Mouse (Mus musculus) ovary, postnatal 10 days (tissue): ENCODE data around the gene Lrfn2.

Experiments used
- DNase-seq: peaks from one replicate; pipeline ENCODE4 v3.0.0; 2022; ENCODE audit warnings: low spot score

The Lrfn2 gene

DNA sequence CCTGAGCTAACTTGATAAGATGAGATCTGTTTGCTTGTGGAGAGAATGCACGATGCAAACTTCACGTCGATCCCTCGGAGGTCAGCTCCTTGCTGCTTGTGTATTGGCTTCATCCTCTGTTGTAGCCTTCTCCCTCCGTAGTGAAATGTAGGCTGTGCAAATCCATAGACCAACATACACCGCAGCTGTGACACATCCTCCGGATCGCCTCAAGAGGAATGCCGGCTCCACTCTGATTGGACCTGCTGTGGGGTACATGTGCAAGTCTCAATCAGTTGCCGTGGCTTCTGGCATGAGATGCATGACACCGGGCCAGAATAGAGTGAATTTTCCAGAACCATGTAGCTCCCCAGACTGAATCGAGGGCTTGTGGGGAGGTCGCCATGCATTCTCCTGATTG is 36.1 kb downstream of the Lrfn2 start:
- DNase-seq, result no peak

DNA sequence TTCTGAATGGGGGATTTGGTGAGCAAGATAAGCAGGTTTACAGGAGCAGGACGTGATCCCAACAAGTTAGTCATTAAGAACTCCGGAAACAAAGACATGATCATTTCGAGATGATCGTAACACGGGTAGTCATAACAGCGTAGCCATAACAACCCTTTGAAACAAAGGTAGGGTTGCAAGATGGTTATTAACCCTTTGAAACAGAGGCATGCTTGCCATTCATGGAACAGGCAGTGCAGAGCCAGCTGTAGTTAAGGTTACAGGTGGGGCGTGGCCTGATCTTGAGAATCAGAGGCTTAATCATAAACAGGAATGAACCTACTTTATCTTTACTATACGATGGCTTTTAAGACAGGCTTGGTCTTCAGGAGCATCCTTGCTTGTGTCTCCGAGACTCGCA is 39.1 kb downstream of the Lrfn2 start:
- no peak for DNase-seq

DNA sequence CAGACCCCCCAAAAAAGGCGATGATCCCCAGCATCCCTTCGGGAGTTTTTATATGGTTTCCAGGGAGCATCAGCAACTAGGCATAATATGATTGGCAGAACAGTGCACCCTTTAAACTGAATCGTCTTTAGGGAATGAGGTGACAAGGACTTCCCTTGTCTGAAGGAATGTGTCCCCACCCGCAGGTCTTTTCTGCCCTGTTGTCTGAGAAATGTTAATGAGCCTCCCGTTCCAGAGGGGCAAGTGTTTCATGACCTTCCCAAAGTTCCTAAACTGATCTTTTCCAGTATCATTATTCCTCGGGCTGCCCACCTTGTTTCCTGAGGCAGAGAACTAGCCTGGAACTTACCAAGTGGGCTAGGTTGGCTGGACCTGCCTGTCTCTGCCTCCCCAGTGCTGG is 40.7 kb downstream of the Lrfn2 start:
- DNase-seq, result no peak

- DNase-seq, result no peak
These were observed 41.2 kb downstream of the Lrfn2 start for GRCm38 (mm10) chr17:48973394-48973793.

DNA sequence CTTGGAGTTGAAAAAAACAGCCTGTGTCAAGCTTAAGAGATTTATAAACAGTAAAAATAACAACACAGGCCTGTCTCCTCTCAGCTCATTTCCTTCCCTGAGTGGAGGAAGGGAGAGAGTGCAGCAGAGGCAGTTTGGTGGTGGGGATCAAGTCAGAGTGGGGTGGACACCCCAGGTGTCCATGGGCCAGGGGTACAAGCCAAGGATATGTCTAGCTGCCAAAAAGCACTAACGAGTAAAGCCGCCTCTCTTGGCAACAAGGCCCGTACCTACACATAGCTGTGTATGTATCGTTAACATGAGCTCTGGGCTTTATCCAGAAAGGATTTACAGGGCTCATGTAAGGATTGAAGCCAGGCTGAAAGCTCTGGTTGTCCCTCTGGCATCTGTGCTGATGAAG is 42.9 kb downstream of the Lrfn2 start:
- DNase-seq, result no peak

GRCm38 (mm10) chr17:48976611-48977022 is 44.4 kb downstream of the Lrfn2 start:
- DNase-seq, result no peak

- DNase-seq, result no peak
These were observed 63.2 kb downstream of the Lrfn2 start for GRCm38 (mm10) chr17:48995256-48995993.

- no peak for DNase-seq
These were observed 67.5 kb downstream of the Lrfn2 start for GRCm38 (mm10) chr17:48999463-49000227.

DNA sequence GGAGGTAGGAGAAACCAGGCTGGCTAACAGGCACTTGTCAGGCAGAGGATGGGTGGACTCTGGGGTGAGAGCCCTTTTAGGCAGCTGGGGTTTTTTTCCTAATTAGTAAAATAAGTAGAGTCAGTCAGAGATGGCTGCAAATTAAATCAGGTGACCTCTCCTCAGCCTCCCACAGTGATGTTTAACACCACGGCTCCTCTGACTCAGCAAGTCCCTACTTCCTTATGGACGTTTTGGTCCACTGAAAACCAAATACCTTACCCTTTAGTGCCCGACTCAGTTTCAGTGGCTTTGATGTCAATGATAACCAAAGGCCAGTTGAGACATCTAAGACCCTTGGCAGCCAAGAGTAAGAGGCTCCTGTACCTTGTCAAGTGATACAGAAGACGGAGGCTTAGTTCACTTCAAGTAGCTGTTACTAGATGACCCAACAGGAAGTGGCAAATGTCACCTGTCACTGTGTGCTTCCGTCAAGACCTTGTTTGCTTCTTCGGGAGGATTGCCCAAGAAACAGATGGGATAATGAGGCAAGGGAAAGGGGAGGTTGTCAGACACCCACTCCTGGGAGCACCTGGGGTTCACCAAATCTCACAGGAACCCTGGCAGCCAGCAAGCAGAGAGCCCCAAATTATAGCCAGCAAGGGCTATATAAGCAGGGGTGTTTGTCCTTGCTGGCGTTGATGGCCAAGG is 77.3 kb downstream of the Lrfn2 start:
- DNase-seq, result no peak

DNA sequence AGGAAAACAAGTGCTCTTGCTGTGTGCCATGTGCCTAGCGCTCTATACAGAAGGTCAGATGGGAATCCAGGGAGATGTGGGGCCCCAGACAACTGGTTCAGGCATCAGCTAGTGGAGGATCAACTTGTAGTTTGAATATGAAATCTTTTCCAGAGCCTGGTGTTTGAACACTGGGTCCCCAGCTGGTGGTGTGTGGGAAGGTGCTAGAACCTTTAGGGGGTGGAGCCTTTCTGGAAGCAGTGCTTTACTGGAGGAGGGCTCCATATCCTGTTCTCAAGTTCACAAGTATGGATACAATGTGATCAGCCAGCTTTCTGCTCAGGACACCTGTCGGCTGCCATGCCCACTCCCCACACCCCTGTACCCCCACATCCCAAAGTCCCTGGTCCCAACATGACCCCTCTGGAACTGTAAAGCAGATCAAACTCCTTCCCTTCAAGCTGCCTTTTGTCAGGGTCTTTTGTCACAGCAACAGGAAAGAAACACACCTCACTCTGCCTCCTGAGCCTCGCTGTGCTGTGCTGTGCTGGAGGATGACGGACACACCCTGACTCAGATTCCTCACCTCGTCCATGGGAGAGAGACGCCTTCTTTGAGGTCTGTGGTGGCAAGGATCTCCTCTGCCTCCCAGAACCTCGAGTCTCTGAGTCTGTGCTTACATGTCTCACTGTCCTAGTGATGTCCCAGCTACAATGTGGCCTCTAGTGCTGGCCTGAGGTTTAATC is 81.9 kb downstream of the Lrfn2 start:
- no peak for DNase-seq

- DNase-seq, result no peak
These were observed 83.2 kb downstream of the Lrfn2 start for GRCm38 (mm10) chr17:49015368-49015767.

- no peak for DNase-seq
These were observed 84.0 kb downstream of the Lrfn2 start for GRCm38 (mm10) chr17:49016229-49016628.

DNA sequence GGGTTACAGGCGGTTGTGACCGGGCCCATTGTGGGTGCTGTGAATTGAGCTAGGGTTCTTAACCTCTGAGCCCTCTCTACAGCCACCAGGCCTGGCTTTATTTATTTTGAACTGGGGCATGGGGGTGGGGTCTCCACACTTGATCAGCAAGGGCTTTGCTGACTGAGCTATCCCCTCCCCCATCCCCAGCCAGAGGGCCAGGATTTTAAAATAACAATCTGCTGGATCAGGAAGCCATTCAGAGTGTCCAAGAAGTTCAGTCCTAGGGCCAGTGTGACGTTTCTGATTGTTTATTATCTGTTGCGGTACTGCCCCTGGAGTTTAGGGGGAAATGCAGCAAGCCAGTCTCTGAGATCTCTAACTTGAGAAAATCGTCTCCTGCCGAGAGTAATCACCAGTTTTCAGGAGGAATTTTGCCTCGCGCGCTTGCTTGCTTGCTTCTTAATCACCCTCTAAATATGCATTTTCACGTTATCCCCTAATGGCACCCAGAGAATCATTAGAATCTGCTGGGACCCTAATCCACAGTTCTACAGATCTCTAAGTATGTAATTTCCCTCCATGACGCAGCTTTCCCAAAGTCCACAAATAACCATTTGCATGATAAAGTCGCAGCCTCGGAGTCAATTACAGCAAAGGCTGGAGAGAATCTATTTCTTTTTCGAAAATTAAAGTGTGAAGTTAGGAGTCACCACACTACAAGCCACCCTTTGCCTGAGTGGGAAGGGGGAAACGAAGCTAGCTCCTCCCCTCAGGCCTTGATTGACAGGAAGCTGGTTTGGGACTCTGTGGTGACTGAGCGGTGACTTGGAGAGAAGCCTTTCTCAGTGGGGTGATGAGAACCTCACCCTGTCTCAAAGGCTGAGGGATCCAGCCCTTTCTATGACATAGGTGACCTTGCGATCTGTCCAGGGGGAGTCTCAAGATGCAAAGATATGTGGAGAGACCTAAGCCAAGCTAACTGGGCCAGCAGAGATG is 85.5 kb downstream of the Lrfn2 start:
- DNase-seq, result no peak

- no peak for DNase-seq
These were observed 86.8 kb downstream of the Lrfn2 start for GRCm38 (mm10) chr17:49018774-49019488.

- DNase-seq, result no peak
These were observed 97.5 kb downstream of the Lrfn2 start for GRCm38 (mm10) chr17:49029556-49030268.

DNA sequence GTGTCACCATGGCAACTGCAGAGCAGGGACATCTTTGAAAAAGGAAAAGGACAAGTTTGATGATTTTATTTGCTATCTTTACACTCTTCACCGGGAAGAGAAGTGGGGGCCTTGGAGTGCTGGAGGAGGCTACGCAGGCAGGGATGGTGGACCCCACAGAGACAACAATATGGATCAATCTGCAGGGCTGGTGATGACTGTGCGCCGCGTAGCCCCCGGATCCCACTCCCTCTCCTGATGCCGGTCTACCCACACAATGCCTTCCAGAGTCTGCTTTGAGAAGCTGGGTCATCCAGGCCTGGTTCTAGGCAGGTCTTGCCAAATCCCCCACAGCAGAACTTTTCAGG is 98.1 kb downstream of the Lrfn2 start:
- DNase-seq, result no peak

DNA sequence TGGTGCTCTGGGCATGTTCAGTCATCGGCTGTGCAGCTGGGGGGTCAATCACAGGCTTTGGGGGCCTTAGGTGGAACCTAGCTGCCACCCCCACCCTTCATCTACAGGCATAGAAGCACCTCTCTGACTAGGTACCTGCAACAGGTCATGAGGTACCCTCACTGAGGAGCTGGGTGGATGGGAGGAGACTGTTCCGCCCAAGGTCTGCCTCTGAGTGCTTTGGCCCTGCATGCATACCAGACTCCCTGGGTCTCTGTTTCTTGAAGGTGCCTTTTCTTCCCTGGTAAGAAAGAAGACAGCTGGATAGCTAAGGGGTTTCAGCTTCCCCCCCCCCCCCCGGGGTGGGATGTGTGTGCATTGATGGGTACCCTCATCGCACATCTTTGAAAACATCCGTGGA is 98.7 kb downstream of the Lrfn2 start:
- DNase-seq, result no peak

- DNase-seq, result peak; percentile 18
These were observed 99.6 kb downstream of the Lrfn2 start for GRCm38 (mm10) chr17:49031790-49032189.

GRCm38 (mm10) chr17:49033276-49033675 is 101.1 kb downstream of the Lrfn2 start:
- no peak for DNase-seq

- no peak for DNase-seq
These were observed 101.6 kb downstream of the Lrfn2 start for GRCm38 (mm10) chr17:49033686-49034250.
